Mouse (Mus musculus) testis, adult 2 months (tissue): ENCODE measurements at regions not wholly inside any gene's neighbourhood (a gene's known extent, or its start where the extent isn't known, plus 50 kb on each side); places are given as distances from the start of the nearest gene placed in this dataset.

Experiments used
- CTCF ChIP-seq: fragments of 200-500 bp; IDR thresholded peaks from 2 replicates; pipeline ENCODE4 v1.5.1; 2012; ENCODE audit warnings: low read depth, mild to moderate bottlenecking, inconsistent platforms, low read length, moderate library complexity; ENCODE audit not compliant: control insufficient read depth, insufficient read depth, insufficient replicate concordance
- POLR2A ChIP-seq: fragments of 200-500 bp; IDR thresholded peaks from 2 replicates; pipeline ENCODE4 v1.6.1; 2012; ENCODE audit warnings: low read depth, mild to moderate bottlenecking, inconsistent platforms, low read length, moderate library complexity; ENCODE audit not compliant: control insufficient read depth

DNA sequence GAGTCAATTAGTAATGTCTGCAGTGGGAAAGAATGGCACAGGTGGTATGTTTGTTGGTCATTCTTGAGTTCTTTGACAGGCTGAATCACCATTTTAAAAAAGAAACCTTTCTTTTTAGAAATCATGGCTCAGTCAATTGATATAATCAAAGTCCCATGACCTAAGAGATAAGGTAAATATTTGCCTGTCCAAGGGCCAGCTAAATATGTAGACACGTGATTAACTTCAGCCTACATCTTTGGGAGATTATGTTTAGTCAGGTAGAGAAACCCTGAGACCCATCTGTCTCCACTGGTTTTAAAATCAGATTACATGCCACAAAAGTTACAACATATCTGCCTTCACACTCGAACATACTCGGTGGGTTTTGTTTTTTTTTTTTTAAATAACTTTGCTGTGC, 128.6 kb upstream of the Kazn start:
- TF ChIP-seq CTCF: no peak
- no peak for TF ChIP-seq POLR2A
